Mouse (Mus musculus) frontal cortex, postnatal 14 days (tissue): ENCODE measurements around the gene Stmn3.

Source experiments
- DNase-seq, 2 experiments: peaks; one replicate each; pipeline ENCODE4 v3.0.0; 2022; ENCODE audit warnings: low spot score in 2 of 2

Gene Stmn3

GRCm38 (mm10) chr2:181314080-181314810 is at the start of gene Stmn3:
Stmn3 (minus strand) TSS chr2:181314500.
- DNase-seq = peak; percentile 51 to 65

- DNase-seq = no peak
Observed at GRCm38 (mm10) chr2:181363946-181364345, 49.6 kb upstream of the Stmn3 start.

- no peak for DNase-seq
Observed at GRCm38 (mm10) chr2:181356780-181357179, 42.5 kb upstream of the Stmn3 start.

- DNase-seq = no peak
Observed at GRCm38 (mm10) chr2:181342766-181343165, 28.5 kb upstream of the Stmn3 start.

GRCm38 (mm10) chr2:181340426-181340825 is 26.1 kb upstream of the Stmn3 start:
- DNase-seq = no peak

- peak; percentile 38 to 66 for DNase-seq
Observed at GRCm38 (mm10) chr2:181334023-181334422, 19.7 kb upstream of the Stmn3 start.

- DNase-seq = no peak
Observed at GRCm38 (mm10) chr2:181332542-181332941, 18.2 kb upstream of the Stmn3 start.

GRCm38 (mm10) chr2:181326098-181326497 is 11.8 kb upstream of the Stmn3 start:
- DNase-seq = no peak

GRCm38 (mm10) chr2:181322136-181322535 is 7.8 kb upstream of the Stmn3 start:
- no peak for DNase-seq

GRCm38 (mm10) chr2:181320103-181320499 is 5.8 kb upstream of the Stmn3 start:
- DNase-seq = no peak

GRCm38 (mm10) chr2:181319248-181320102 is 5.2 kb upstream of the Stmn3 start, which contains the start of gene Rtel1:
Rtel1 (plus strand) TSS chr2:181319739.
- DNase-seq = peak; percentile 67 to 69

GRCm38 (mm10) chr2:181313344-181314079 is 788 bp downstream of the Stmn3 start:
- DNase-seq = peak in 1 of 2 experiments; percentile 21

- no peak for DNase-seq
Observed at GRCm38 (mm10) chr2:181313006-181313343, 1.3 kb downstream of the Stmn3 start.

GRCm38 (mm10) chr2:181312435-181312834 is 1.9 kb downstream of the Stmn3 start:
- DNase-seq = no peak

- peak; percentile 44 to 48 for DNase-seq
Observed at GRCm38 (mm10) chr2:181307144-181307804, 7.0 kb downstream of the Stmn3 start.

GRCm38 (mm10) chr2:181304944-181305343 is 9.4 kb downstream of the Stmn3 start:
- DNase-seq = no peak

GRCm38 (mm10) chr2:181302041-181302440 is 12.3 kb downstream of the Stmn3 start:
- no peak for DNase-seq

- no peak for DNase-seq
Observed at GRCm38 (mm10) chr2:181290937-181291336, 23.4 kb downstream of the Stmn3 start.

GRCm38 (mm10) chr2:181288691-181289090 is 25.6 kb downstream of the Stmn3 start:
- no peak for DNase-seq

- DNase-seq = peak; percentile 90 to 93
Observed at GRCm38 (mm10) chr2:181287958-181288350, 26.3 kb downstream of the Stmn3 start, which contains the start of gene Gmeb2. Gmeb2 (minus strand) TSS chr2:181288035.

- peak in 1 of 2 experiments; percentile 64 for DNase-seq
Observed at GRCm38 (mm10) chr2:181287338-181287957, 26.9 kb downstream of the Stmn3 start.
